Mouse (Mus musculus): ENCODE results near the gene Maml3. TPM values are rescaled to one million over a fixed set of nuclear protein-coding genes. Genes with fewer than 3 reads are reported as not detected.

The Maml3 gene
- polyA plus RNA-seq, 1 experiment from 2014 or later, result 4.7 TPM

GRCm38 (mm10) chr3:52051801-52052200, 53.1 kb downstream of the Maml3 start:
- Histone ChIP-seq H3K4me3 (no peak overlapping the region), H3K36me3 (0 out of 2 replicates have a peak, but pooled peaks cover 6% of the 10 kb centered on the region), H3K27ac (no peak overlapping the region), H3K4me1 (peaks cover 17% of the 10 kb centered on the region), H3K9me3 (replicated peaks) (no peaks in the 10 kb centered on the region), H3K27me3 (ENCODE audit: low read depth, poor library complexity, severe bottlenecking) (no peaks in the 10 kb centered on the region)
- no peak for DNase-seq (ENCODE audit: low spot score)
- 86% methylated on average over 2 of the region's 2 CpGs for WGBS

GRCm38 (mm10) chr3:52048082-52048481, 56.8 kb downstream of the Maml3 start:
- no peak for DNase-seq (ENCODE audit: low spot score)
- no peaks in the 10 kb centered on the region for H3K9me3 ChIP-seq (replicated peaks)
- H3K27me3 ChIP-seq (ENCODE audit: low read depth, poor library complexity, severe bottlenecking), result no peaks in the 10 kb centered on the region
- H3K4me1 ChIP-seq, result peaks cover 48% of the 10 kb centered on the region
- no peak overlapping the region for H3K4me3 ChIP-seq
- 0 out of 2 replicates have a peak, but pooled peaks cover 6% of the 10 kb centered on the region for H3K36me3 ChIP-seq
- H3K27ac ChIP-seq, result no peak overlapping the region
- 83% methylated on average over 14 of the region's 14 CpGs for WGBS

- DNase-seq (ENCODE audit: low spot score), result no peak
- Histone ChIP-seq H3K36me3 (0 out of 2 replicates have a peak, but pooled peaks cover 6% of the 10 kb centered on the region), H3K9me3 (replicated peaks) (no peaks in the 10 kb centered on the region), H3K4me3 (no peak overlapping the region), H3K27ac (peak overlapping the region; percentile 92), H3K27me3 (ENCODE audit: low read depth, poor library complexity, severe bottlenecking) (no peaks in the 10 kb centered on the region), H3K4me1 (peaks cover 51% of the 10 kb centered on the region)
- 80% methylated on average over 8 of the region's 8 CpGs for WGBS
Observed at GRCm38 (mm10) chr3:52047537-52047936, 57.3 kb downstream of the Maml3 start.

- H3K4me3 ChIP-seq, result peak overlapping the region; percentile 47
- peak overlapping the region; percentile 92 for H3K27ac ChIP-seq
- peak; percentile 92 for DNase-seq (ENCODE audit: low spot score)
- 2% methylated on average over 13 of the region's 13 CpGs for WGBS
- H3K36me3 ChIP-seq, result 0 out of 2 replicates have a peak, but pooled peaks cover 6% of the 10 kb centered on the region
- H3K4me1 ChIP-seq, result peaks cover 57% of the 10 kb centered on the region
- no peaks in the 10 kb centered on the region for H3K27me3 ChIP-seq (ENCODE audit: low read depth, poor library complexity, severe bottlenecking)
- H3K9me3 ChIP-seq (replicated peaks), result no peaks in the 10 kb centered on the region
Observed at GRCm38 (mm10) chr3:52046895-52047372, 57.9 kb downstream of the Maml3 start.

- H3K27me3 ChIP-seq (ENCODE audit: low read depth, poor library complexity, severe bottlenecking), result no peaks in the 10 kb centered on the region
- H3K9me3 ChIP-seq (replicated peaks), result no peaks in the 10 kb centered on the region
- WGBS, result under 1% methylated on average over 20 of the region's 20 CpGs
- DNase-seq (ENCODE audit: low spot score), result peak; percentile 88
- peaks cover 62% of the 10 kb centered on the region for H3K4me1 ChIP-seq
- peak overlapping the region; percentile 92 for H3K27ac ChIP-seq
- H3K4me3 ChIP-seq, result peak overlapping the region; percentile 47
- 0 out of 2 replicates have a peak, but pooled peaks cover under 1% of the 10 kb centered on the region for H3K36me3 ChIP-seq
Observed at GRCm38 (mm10) chr3:52046027-52046700, 58.7 kb downstream of the Maml3 start.

GRCm38 (mm10) chr3:52045221-52045641, 59.6 kb downstream of the Maml3 start:
- no peaks in the 10 kb centered on the region for H3K27me3 ChIP-seq (ENCODE audit: low read depth, poor library complexity, severe bottlenecking)
- no peaks in the 10 kb centered on the region for H3K36me3 ChIP-seq
- peak overlapping the region; percentile 92 for H3K27ac ChIP-seq
- WGBS, result 3% methylated on average over 6 of the region's 6 CpGs
- peaks cover 70% of the 10 kb centered on the region for H3K4me1 ChIP-seq
- H3K9me3 ChIP-seq (replicated peaks), result no peaks in the 10 kb centered on the region
- DNase-seq (ENCODE audit: low spot score), result peak; percentile 66
- H3K4me3 ChIP-seq, result peak overlapping the region; percentile 47

GRCm38 (mm10) chr3:52044651-52045050, 60.2 kb downstream of the Maml3 start:
- peak; percentile 69 for DNase-seq (ENCODE audit: low spot score)
- 0% methylated on average over 14 of the region's 14 CpGs for WGBS
- no peaks in the 10 kb centered on the region for H3K36me3 ChIP-seq
- H3K27ac ChIP-seq, result peak overlapping the region; percentile 92
- no peaks in the 10 kb centered on the region for H3K27me3 ChIP-seq (ENCODE audit: low read depth, poor library complexity, severe bottlenecking)
- peak overlapping the region; percentile 47 for H3K4me3 ChIP-seq
- H3K4me1 ChIP-seq, result peaks cover 72% of the 10 kb centered on the region
- H3K9me3 ChIP-seq (replicated peaks), result no peaks in the 10 kb centered on the region

GRCm38 (mm10) chr3:52043847-52044246, 61.0 kb downstream of the Maml3 start:
- Histone ChIP-seq H3K36me3 (no peaks in the 10 kb centered on the region), H3K4me1 (peaks cover 72% of the 10 kb centered on the region), H3K4me3 (no peak overlapping the region), H3K9me3 (replicated peaks) (no peaks in the 10 kb centered on the region), H3K27ac (peak overlapping the region; percentile 92), H3K27me3 (ENCODE audit: low read depth, poor library complexity, severe bottlenecking) (no peaks in the 10 kb centered on the region)
- DNase-seq (ENCODE audit: low spot score), result no peak
- 53% methylated on average over 4 of the region's 4 CpGs for WGBS

GRCm38 (mm10) chr3:52042680-52043079, 62.2 kb downstream of the Maml3 start:
- no peak overlapping the region for H3K4me3 ChIP-seq
- H3K27me3 ChIP-seq (ENCODE audit: low read depth, poor library complexity, severe bottlenecking), result no peaks in the 10 kb centered on the region
- H3K4me1 ChIP-seq, result peaks cover 77% of the 10 kb centered on the region
- no peak for DNase-seq (ENCODE audit: low spot score)
- H3K36me3 ChIP-seq, result no peaks in the 10 kb centered on the region
- 84% methylated on average over 3 of the region's 3 CpGs for WGBS
- H3K9me3 ChIP-seq (replicated peaks), result no peaks in the 10 kb centered on the region
- no peak overlapping the region for H3K27ac ChIP-seq

GRCm38 (mm10) chr3:52039958-52040357, 64.9 kb downstream of the Maml3 start:
- H3K27ac ChIP-seq, result no peak overlapping the region
- no peak for DNase-seq (ENCODE audit: low spot score)
- no peak overlapping the region for H3K4me3 ChIP-seq
- no peaks in the 10 kb centered on the region for H3K27me3 ChIP-seq (ENCODE audit: low read depth, poor library complexity, severe bottlenecking)
- H3K9me3 ChIP-seq (replicated peaks), result no peaks in the 10 kb centered on the region
- WGBS, result 91% methylated on average over 7 of the region's 7 CpGs
- peaks cover 77% of the 10 kb centered on the region for H3K4me1 ChIP-seq
- no peaks in the 10 kb centered on the region for H3K36me3 ChIP-seq

GRCm38 (mm10) chr3:52037260-52037659, 67.6 kb downstream of the Maml3 start:
- Histone ChIP-seq H3K36me3 (no peaks in the 10 kb centered on the region), H3K4me1 (peaks cover 75% of the 10 kb centered on the region), H3K27me3 (ENCODE audit: low read depth, poor library complexity, severe bottlenecking) (no peaks in the 10 kb centered on the region), H3K4me3 (no peak overlapping the region), H3K27ac (peak overlapping the region; percentile 42), H3K9me3 (replicated peaks) (no peaks in the 10 kb centered on the region)
- WGBS, result 40% methylated on average over 5 of the region's 5 CpGs
- peak; percentile 36 for DNase-seq (ENCODE audit: low spot score)

GRCm38 (mm10) chr3:52035404-52035803, 69.5 kb downstream of the Maml3 start:
- Histone ChIP-seq H3K9me3 (replicated peaks) (no peaks in the 10 kb centered on the region), H3K27ac (peak overlapping the region; percentile 71), H3K36me3 (no peaks in the 10 kb centered on the region), H3K27me3 (ENCODE audit: low read depth, poor library complexity, severe bottlenecking) (0 out of 2 replicates have a peak, but pooled peaks cover 3% of the 10 kb centered on the region), H3K4me1 (peaks cover 68% of the 10 kb centered on the region), H3K4me3 (no peak overlapping the region)
- 23% methylated on average over 8 of the region's 8 CpGs for whole genome bisulfite sequencing
- no peak for DNase-seq (ENCODE audit: low spot score)

GRCm38 (mm10) chr3:52033857-52034588, 70.9 kb downstream of the Maml3 start:
- Histone ChIP-seq H3K9me3 (replicated peaks) (no peaks in the 10 kb centered on the region), H3K27ac (peak overlapping the region; percentile 84), H3K4me1 (peaks cover 77% of the 10 kb centered on the region), H3K4me3 (peak overlapping the region; percentile 29), H3K36me3 (no peaks in the 10 kb centered on the region), H3K27me3 (ENCODE audit: low read depth, poor library complexity, severe bottlenecking) (0 out of 2 replicates have a peak, but pooled peaks cover 3% of the 10 kb centered on the region)
- peak; percentile 66 for DNase-seq (ENCODE audit: low spot score)
- 6% methylated on average over 14 of the region's 14 CpGs for WGBS

Measured in limb, embryonic 10.5 days (tissue).